Mouse (Mus musculus): ENCODE measurements around the gene Nfkbid. TPM values are rescaled to one million over a fixed set of nuclear protein-coding genes. Genes with fewer than 3 reads are reported as not detected.
"Not testable (repeated sequence)": the region's sequence is repeated elsewhere in the genome, so short reads cannot be mapped to it uniquely, and the experiment has no call there.

Nfkbid gene
- polyA plus RNA-seq, 1 experiment = 5.7 TPM

DNA sequence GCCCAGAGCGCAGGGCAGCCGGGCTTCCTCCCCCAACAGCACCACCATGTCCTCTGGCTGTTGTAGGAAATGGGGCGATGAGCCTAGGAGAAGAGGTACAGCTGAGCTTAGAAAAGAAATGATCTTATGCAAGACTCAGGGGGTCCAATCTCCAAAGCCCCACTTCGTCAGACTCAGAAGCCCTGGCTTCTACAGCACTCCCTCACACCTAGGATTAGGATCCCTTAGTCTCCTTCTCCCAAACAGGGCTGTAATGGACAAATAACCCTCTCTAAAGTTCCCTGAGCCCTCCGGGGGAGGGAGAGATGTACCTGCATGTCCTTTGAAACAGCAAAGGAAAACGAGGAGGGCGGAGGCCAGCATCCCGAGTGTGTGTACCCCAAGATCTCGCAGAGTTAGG is 35.0 kb downstream of the Nfkbid start:
- H3K4me1 ChIP-seq (ENCODE audit: control insufficient read depth, insufficient read depth, low read length) = no peaks in the 10 kb centered on the region
- TF ChIP-seq POLR2A (IDR thresholded peaks at IDR 0.05; ENCODE audit: extremely low read depth, insufficient read depth, low read length) (no peak), CTCF (IDR thresholded peaks at IDR 0.05; ENCODE audit: extremely low read depth, insufficient read depth, low read length) (no peak)
- H3K27ac ChIP-seq (ENCODE audit: insufficient read depth, low read length) = no peak overlapping the region
- peak overlapping the region; percentile 16 for H3K4me3 ChIP-seq (ENCODE audit: insufficient read depth, low read length)

DNA sequence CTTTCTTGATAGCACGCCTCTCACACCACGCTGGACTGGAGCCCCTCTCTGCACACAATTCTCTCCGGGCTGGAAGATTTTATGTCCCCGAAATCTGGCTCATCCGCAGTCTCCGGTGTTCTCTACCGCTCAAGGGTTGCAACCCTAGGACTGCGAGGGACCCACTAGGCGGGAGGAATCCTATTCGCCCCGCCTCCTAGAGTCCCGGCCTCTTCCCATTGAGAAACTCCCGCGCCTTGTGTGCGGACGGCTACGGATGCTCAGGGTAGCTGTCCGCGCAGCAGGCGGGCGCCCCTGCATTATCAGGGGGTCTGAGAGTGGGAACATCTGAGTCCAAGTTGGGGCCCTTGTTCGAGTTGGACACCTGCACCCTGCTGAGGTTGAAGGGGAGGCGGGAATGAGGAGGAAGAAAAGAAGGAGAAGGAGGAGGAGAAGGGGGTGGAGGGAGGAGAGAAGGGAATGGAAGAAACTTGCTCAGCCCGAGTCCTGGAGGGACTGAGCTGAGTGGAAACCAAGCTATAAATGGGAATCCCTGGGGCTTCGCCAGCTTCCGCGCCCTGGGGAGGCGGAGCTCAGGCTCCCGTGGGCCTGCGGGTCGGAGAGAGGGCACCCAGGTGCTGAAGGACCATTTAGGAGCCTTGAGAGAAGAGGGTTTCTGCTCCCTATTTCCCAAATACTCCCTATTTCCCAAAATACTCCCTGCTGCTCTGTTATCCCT is 35.5 kb downstream of the Nfkbid start:
- H3K4me1 ChIP-seq (ENCODE audit: control insufficient read depth, insufficient read depth, low read length) = no peaks in the 10 kb centered on the region
- TF ChIP-seq POLR2A (IDR thresholded peaks at IDR 0.05; ENCODE audit: extremely low read depth, insufficient read depth, low read length) = no peak
- no peak for TF ChIP-seq CTCF (IDR thresholded peaks at IDR 0.05; ENCODE audit: extremely low read depth, insufficient read depth, low read length)
- no peak overlapping the region for H3K27ac ChIP-seq (ENCODE audit: insufficient read depth, low read length)
- peak overlapping the region; percentile 16 for H3K4me3 ChIP-seq (ENCODE audit: insufficient read depth, low read length)

DNA sequence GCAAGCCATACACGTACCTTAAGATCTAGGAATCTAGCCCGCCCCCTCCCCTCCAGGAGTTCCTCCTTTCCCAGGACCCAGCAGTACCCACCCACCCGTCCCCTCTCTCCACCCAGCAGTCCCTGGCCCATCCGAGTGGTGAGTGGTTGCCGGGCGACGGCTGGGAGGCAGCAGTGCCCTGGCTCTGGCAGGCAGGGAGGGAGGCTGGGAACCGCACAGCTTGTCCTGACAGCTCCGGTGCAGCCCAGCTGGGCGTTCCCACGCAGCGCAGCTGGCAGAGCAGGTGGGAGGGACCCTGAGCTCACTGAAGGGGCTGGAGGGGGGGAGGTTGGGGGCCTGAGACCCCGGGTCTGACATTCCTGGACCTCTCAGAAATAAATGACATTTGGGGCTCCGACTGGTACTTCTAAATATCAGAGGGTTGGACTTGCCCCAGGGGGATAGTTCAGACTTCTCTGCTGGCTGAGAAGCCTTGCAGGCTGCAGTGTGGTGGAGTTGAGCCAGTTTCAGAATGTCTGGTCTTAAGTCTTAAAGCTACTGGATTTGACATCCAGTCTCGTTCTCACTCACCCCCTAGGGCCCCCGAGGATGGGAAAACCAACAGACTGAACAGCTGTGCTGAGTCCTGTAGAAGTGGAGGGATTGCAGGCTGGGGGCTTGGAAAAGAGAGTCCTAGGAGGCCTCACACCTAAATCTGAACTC is 36.2 kb downstream of the Nfkbid start, which contains the start of the genes Kirrel2 and Nphs1:
Gene Kirrel2 (minus strand): TSS at position 62 of the 702 bp plus-strand sequence.
Gene Nphs1 (plus strand): TSS at position 687 of the 702 bp plus-strand sequence.
- TF ChIP-seq CTCF (IDR thresholded peaks at IDR 0.05; ENCODE audit: extremely low read depth, insufficient read depth, low read length) = no peak
- TF ChIP-seq POLR2A (IDR thresholded peaks at IDR 0.05; ENCODE audit: extremely low read depth, insufficient read depth, low read length) = no peak
- no peaks in the 10 kb centered on the region for H3K4me1 ChIP-seq (ENCODE audit: control insufficient read depth, insufficient read depth, low read length)
- H3K4me3 ChIP-seq (ENCODE audit: insufficient read depth, low read length) = peak within 1 kb of the TSS; percentile 16
- H3K27ac ChIP-seq (ENCODE audit: insufficient read depth, low read length) = no peak within 1 kb of the TSS

DNA sequence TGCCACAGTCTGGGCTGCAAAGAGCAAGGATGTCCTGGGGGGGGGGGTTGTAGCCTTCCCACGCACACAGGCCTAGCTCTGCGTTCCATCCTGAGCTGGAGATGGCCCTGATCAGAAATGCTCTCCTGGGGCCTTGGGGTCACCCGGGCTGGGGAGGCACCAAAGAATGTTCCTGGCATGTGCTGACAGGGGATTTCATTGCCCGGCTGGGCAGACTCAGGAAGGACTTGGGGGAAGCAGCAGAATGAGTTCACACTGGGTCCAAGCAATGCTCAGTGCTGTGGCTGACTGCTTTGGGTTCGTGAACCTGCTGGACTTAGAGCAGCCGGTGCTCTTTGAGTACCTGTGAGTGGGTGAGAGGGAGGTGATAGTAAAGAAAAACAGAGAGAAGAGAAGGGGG is 38.0 kb downstream of the Nfkbid start:
- Histone ChIP-seq H3K4me3 (ENCODE audit: insufficient read depth, low read length) (no peak overlapping the region), H3K27ac (ENCODE audit: insufficient read depth, low read length) (no peak overlapping the region), H3K4me1 (ENCODE audit: control insufficient read depth, insufficient read depth, low read length) (no peaks in the 10 kb centered on the region)
- no peak for TF ChIP-seq CTCF (IDR thresholded peaks at IDR 0.05; ENCODE audit: extremely low read depth, insufficient read depth, low read length)
- TF ChIP-seq POLR2A (IDR thresholded peaks at IDR 0.05; ENCODE audit: extremely low read depth, insufficient read depth, low read length) = no peak

DNA sequence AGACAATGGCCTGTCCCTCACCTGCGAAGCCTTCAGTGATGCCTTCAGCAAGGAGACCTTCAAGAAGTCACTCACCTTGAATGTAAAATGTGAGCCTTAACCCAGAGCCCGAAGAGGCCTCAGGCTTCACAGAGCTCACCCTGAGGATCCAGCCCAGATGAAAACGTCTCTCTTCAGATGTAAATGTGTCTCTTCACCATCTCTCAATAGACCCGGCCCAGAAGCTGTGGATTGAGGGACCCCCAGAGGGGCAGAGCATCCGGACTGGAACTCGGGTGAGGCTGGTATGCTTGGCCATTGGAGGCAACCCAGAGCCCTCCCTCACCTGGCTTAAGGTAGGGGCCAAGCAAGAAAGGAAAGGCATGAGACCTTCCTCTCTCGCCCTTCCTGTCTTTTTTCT is 42.0 kb downstream of the Nfkbid start:
- Histone ChIP-seq H3K27ac (ENCODE audit: insufficient read depth, low read length) (no peak overlapping the region), H3K4me3 (ENCODE audit: insufficient read depth, low read length) (no peak overlapping the region), H3K4me1 (ENCODE audit: control insufficient read depth, insufficient read depth, low read length) (no peaks in the 10 kb centered on the region)
- TF ChIP-seq POLR2A (IDR thresholded peaks at IDR 0.05; ENCODE audit: extremely low read depth, insufficient read depth, low read length) = no peak
- no peak for TF ChIP-seq CTCF (IDR thresholded peaks at IDR 0.05; ENCODE audit: extremely low read depth, insufficient read depth, low read length)

DNA sequence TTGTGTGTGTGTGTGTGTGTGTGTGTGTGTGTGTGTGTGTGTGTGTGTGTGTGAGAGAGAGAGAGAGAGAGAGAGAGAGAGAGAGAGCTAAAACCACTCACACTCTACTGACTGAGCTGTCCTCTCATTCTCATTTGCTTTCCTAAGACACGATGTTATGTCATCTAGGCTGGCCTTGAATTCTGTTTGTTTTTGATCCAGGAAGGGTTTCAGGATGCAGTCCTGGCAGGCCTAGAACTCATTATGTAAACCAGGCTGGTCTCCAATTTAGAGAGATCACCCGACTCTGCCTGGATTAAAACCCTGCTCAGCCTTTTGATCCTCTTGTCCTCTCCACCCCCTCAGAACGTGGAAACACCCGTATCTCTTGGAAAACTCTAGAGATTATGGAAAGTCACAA is 42.5 kb downstream of the Nfkbid start:
- no peak overlapping the region for H3K27ac ChIP-seq (ENCODE audit: insufficient read depth, low read length)
- no peak for TF ChIP-seq CTCF (IDR thresholded peaks at IDR 0.05; ENCODE audit: extremely low read depth, insufficient read depth, low read length)
- no peak for TF ChIP-seq POLR2A (IDR thresholded peaks at IDR 0.05; ENCODE audit: extremely low read depth, insufficient read depth, low read length)
- no peak overlapping the region for H3K4me3 ChIP-seq (ENCODE audit: insufficient read depth, low read length)
- no peaks in the 10 kb centered on the region for H3K4me1 ChIP-seq (ENCODE audit: control insufficient read depth, insufficient read depth, low read length)

DNA sequence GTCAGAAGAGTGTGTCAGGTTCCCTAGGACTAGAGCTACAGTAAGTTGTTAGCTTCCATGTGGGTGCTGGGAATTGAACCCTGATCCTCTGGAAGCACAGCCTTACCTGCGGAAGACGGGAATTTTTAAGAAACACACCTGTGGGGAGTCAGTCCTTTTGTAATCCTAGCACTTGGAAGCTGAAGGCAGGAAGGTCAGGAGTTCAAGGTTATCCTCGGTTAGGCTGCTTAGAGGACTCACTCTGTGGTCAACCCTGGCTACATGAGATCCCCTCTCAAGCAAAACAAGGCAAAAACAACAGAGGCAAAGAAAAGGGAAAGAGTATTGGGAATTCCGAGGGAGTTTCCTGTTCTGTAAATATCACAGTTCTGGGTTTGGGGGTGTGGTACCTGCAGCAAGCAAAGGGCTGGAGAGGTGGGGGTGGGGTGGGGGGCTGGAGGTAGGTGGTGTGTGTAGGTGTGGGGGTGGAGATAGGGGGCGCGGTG is 43.3 kb downstream of the Nfkbid start:
- TF ChIP-seq CTCF (IDR thresholded peaks at IDR 0.05; ENCODE audit: extremely low read depth, insufficient read depth, low read length) (no peak), POLR2A (IDR thresholded peaks at IDR 0.05; ENCODE audit: extremely low read depth, insufficient read depth, low read length) (no peak)
- Histone ChIP-seq H3K4me3 (ENCODE audit: insufficient read depth, low read length) (no peak overlapping the region), H3K27ac (ENCODE audit: insufficient read depth, low read length) (no peak overlapping the region), H3K4me1 (ENCODE audit: control insufficient read depth, insufficient read depth, low read length) (no peaks in the 10 kb centered on the region)

DNA sequence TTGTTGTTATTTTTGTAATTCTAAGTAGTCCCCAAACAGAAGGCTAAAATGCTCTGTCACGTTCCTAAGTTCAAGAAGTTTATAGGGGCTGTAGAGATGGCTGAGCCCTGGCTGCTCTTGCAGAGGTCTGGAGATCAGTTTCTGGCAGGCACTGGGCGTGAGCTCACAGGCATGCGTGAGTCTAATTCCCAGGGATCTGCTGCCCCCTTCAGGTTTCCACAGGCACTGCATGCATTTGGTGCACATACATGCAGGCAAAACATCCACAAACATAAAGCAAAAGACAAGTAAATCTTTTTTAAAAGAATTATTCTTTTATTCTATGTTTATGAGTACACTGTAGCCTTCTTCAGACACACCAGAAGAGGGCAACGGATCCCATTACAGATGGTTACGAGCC is 50.9 kb downstream of the Nfkbid start:
- TF ChIP-seq CTCF (IDR thresholded peaks at IDR 0.05; ENCODE audit: extremely low read depth, insufficient read depth, low read length) (peak; percentile 53), POLR2A (IDR thresholded peaks at IDR 0.05; ENCODE audit: extremely low read depth, insufficient read depth, low read length) (no peak)
- no peak overlapping the region for H3K27ac ChIP-seq (ENCODE audit: insufficient read depth, low read length)

DNA sequence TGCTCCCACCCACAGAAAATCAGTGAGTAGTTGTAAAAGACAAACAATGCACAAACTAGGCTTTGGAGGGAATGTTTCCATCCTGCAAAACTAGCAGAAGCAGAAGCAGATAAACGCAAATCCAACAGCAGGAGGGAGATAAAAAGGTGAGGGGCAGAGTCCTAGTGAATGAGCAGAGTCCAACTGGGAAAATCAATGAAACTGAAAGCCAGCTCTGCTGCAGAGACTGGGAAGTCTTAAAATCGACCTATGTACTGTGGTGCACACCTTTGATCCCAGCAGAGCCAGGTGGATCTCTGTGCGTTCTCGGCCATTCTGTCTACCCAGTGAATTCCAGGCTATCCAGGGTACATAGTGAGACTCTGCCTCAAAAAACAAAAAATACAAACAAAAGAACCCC is 53.5 kb downstream of the Nfkbid start:
- TF ChIP-seq POLR2A (IDR thresholded peaks at IDR 0.05; ENCODE audit: extremely low read depth, insufficient read depth, low read length) = no peak
- no peak for TF ChIP-seq CTCF (IDR thresholded peaks at IDR 0.05; ENCODE audit: extremely low read depth, insufficient read depth, low read length)
- Histone ChIP-seq H3K27ac (ENCODE audit: insufficient read depth, low read length) (no peak overlapping the region), H3K4me3 (ENCODE audit: insufficient read depth, low read length) (no peak overlapping the region), H3K4me1 (ENCODE audit: control insufficient read depth, insufficient read depth, low read length) (no peaks in the 10 kb centered on the region; the same call in 1 of the 2 replicates)

More for the DNA sequence above, 50.9 kb downstream of the Nfkbid start:
- Histone ChIP-seq H3K4me3 (ENCODE audit: insufficient read depth, low read length) (no peak overlapping the region), H3K4me1 (ENCODE audit: control insufficient read depth, insufficient read depth, low read length) (no peaks in the 10 kb centered on the region)

DNA sequence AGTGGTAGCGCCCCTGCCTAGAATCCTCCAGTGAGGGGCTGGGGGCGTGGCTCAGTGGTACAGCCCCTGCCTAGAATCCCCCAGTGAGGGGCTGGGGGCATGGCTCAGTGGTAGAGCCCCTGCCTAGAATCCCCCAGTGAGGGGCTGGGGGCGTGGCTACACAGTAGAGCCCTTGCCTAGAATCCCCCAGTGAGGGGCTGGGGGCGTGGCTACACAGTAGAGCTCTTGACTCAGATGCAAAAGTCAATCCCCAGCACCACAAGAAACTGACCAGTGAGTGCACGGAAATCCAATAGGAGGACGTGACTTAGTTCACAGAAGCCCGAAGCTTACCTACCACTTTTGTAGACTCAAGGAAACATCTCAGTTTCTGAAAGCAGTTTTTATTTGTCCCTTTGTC is 54.6 kb downstream of the Nfkbid start:
- H3K27ac ChIP-seq (ENCODE audit: insufficient read depth, low read length); H3K4me3 ChIP-seq (ENCODE audit: insufficient read depth, low read length); H3K4me1 ChIP-seq (ENCODE audit: control insufficient read depth, insufficient read depth, low read length): not testable (repeated sequence)

All from cortical plate, adult 2 months (tissue).